Mouse (Mus musculus) hindbrain, embryonic 11.5 days (tissue): ENCODE data around the gene Fcgrt. TPM values are rescaled to one million over a fixed set of nuclear protein-coding genes. Genes with fewer than 3 reads are reported as not detected.
A peak's percentile ranks its signal among the peaks of the same experiment; 100 is the strongest.

Experiments used
- ATAC-seq: fragments of 200-750 bp; cut with Nextera tagmentation; 2 replicates; pipeline ENCODE4 v1.8.0; 2017; ENCODE audit warnings: mild to moderate bottlenecking, moderate TSS enrichment, moderate library complexity; ENCODE audit not compliant: low FRiP score
- DNase-seq: peaks from one replicate; pipeline ENCODE4 v3.0.0-alpha.2; 2015; ENCODE audit warnings: low spot score
- H3K27ac ChIP-seq: fragments of 300-500 bp; sonication (generic); 2 replicates; pipeline ENCODE4 v1.5.1; 2014; ENCODE audit warnings: mild to moderate bottlenecking, low read depth, low read length
- H3K27me3 ChIP-seq: fragments of 300-500 bp; sonication (generic); 2 replicates; pipeline ENCODE4 v1.6.1; 2014; ENCODE audit warnings: mild to moderate bottlenecking, low read length, moderate library complexity, mixed read lengths; ENCODE audit not compliant: control insufficient read depth, insufficient read depth
- H3K36me3 ChIP-seq: fragments of 300-500 bp; sonication (generic); 2 replicates; pipeline ENCODE4 v1.6.1; 2014; ENCODE audit warnings: mild to moderate bottlenecking, low read length, moderate library complexity, mixed read lengths; ENCODE audit not compliant: control insufficient read depth, insufficient read depth
- H3K4me1 ChIP-seq: fragments of 300-500 bp; sonication (generic); replicated peaks from 2 replicates; pipeline ENCODE4 v1.6.1; 2014; ENCODE audit warnings: low read length, mixed read lengths; ENCODE audit not compliant: control insufficient read depth, insufficient read depth
- H3K4me2 ChIP-seq: fragments of 300-500 bp; sonication (generic); replicated peaks from 2 replicates; pipeline ENCODE4 v1.6.1; 2014; ENCODE audit warnings: mild to moderate bottlenecking, low read depth, low read length
- H3K4me3 ChIP-seq: fragments of 300-500 bp; sonication (generic); 2 replicates; pipeline ENCODE4 v1.5.1; 2014; ENCODE audit warnings: low read depth, low read length
- H3K9ac ChIP-seq: fragments of 300-500 bp; sonication (generic); 2 replicates; pipeline ENCODE4 v1.6.1; 2014; ENCODE audit warnings: low read depth, low read length
- H3K9me3 ChIP-seq: fragments of 300-500 bp; sonication (generic); 2 replicates; pipeline ENCODE4 v1.6.1; 2016; ENCODE audit warnings: low read length; ENCODE audit not compliant: control insufficient read depth
- WGBS: fragments of 180-500 bp; shearing (Covaris S2); extraction: QIAGEN DNeasy Blood & Tissue Kit; methylation state at CpG from one replicate; pipeline ENCODE4 v1.1.7; 2014; 5-methylcytosine and 5-hydroxymethylcytosine counted together
- polyA plus RNA-seq: library from polyadenylated mRNA; unstranded; fragments of >200 nt; fragmentation: Nextera tagmentation; extraction: Ambion mirVana; gene quantifications from 2 replicates; pipeline ENCODE4 v1.2.1, GENCODE M21; 2014

The Fcgrt gene
- polyA plus RNA-seq, 1 experiment from 2014 or later: 13.2 TPM

- no peak for DNase-seq
- no peak overlapping the region for H3K4me3 ChIP-seq
- H3K4me2 ChIP-seq: no peak overlapping the region
- H3K27ac ChIP-seq: no peak overlapping the region
- no peak overlapping the region for H3K9ac ChIP-seq
- ATAC-seq: no peak
- H3K27me3 ChIP-seq: no peaks in the 10 kb centered on the region
- WGBS: 92% methylated on average over 14 of the region's 14 CpGs
- no peaks in the 10 kb centered on the region for H3K9me3 ChIP-seq
- H3K4me1 ChIP-seq: no peaks in the 10 kb centered on the region; the same call in 1 of the 2 replicates
- 0 out of 2 replicates have a peak, but pooled peaks cover 2% of the 10 kb centered on the region for H3K36me3 ChIP-seq
These were observed 26.3 kb downstream of the Fcgrt start for GRCm38 (mm10) chr7:45077322-45077721.

DNA sequence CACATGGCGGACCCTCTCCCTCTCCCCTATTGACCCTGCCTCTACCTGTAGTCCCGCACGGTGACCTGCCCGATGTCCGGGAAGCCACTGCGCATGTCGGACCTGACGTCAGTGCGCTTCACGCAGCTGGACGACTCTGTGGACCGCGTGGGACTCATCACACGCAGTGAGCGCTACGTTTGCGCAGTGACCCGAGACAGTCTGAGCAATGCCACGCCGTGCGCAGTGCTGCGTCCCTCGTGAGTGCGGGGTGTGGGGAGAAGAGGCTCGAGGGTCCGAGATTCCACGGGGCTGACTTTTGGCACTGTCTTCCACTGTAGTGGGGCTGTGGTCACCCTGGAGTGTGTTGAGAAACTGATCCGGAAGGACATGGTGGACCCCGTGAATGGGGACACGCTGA is 27.1 kb downstream of the Fcgrt start:
- Histone ChIP-seq H3K36me3 (0 out of 2 replicates have a peak, but pooled peaks cover 2% of the 10 kb centered on the region), H3K4me3 (no peak overlapping the region), H3K4me1 (no peaks in the 10 kb centered on the region; the same call in 1 of the 2 replicates), H3K27ac (no peak overlapping the region), H3K27me3 (no peaks in the 10 kb centered on the region), H3K9me3 (no peaks in the 10 kb centered on the region), H3K9ac (no peak overlapping the region), H3K4me2 (no peak overlapping the region)
- WGBS: 88% methylated on average over 30 of the region's 30 CpGs
- DNase-seq (no peak), ATAC-seq (no peak)

- Histone ChIP-seq H3K36me3 (0 out of 2 replicates have a peak, but pooled peaks cover 2% of the 10 kb centered on the region), H3K27ac (no peak overlapping the region), H3K9me3 (no peaks in the 10 kb centered on the region), H3K4me1 (no peaks in the 10 kb centered on the region; the same call in 1 of the 2 replicates), H3K4me2 (no peak overlapping the region), H3K4me3 (no peak overlapping the region), H3K27me3 (no peaks in the 10 kb centered on the region), H3K9ac (no peak overlapping the region)
- no peak for ATAC-seq
- DNase-seq: no peak
- 84% methylated on average over 4 of the region's 4 CpGs for whole genome bisulfite sequencing
These were observed 28.2 kb downstream of the Fcgrt start for GRCm38 (mm10) chr7:45075405-45075804.

- Histone ChIP-seq H3K27ac (no peak overlapping the region), H3K36me3 (0 out of 2 replicates have a peak, but pooled peaks cover 2% of the 10 kb centered on the region), H3K4me3 (no peak overlapping the region), H3K9ac (no peak overlapping the region), H3K9me3 (no peaks in the 10 kb centered on the region), H3K4me2 (no peak overlapping the region), H3K27me3 (no peaks in the 10 kb centered on the region), H3K4me1 (no peaks in the 10 kb centered on the region)
- 91% methylated on average over 12 of the region's 12 CpGs for WGBS
- no peak for ATAC-seq
- no peak for DNase-seq
These were observed 29.7 kb downstream of the Fcgrt start for GRCm38 (mm10) chr7:45073949-45074348.

DNA sequence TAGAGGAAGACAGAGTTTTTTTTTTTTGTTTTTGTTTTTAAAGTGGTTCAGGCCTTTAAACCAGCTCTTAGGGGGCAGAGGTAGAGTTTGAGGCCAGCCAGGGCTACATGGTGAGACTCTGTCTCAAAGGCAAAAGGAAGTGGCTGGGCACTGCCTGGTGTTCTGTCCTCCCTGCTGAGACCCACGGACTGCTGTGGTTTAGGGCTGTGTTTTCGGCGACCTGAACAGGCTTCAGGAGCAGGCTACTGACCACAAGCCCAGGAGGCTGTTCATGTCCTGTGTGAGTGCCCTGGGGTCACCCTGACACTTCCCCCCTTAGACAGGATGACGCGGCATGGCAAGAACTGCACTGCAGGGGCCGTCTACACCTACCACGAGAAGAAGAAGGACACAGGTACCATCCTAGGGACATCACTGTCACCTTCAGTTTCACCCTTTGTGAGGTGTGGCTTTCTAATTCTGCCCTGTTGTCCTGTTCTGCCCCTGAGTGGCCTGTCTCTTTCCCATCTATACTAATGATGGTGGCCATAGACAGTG is 30.4 kb downstream of the Fcgrt start:
- H3K27ac ChIP-seq: no peak overlapping the region
- WGBS: 79% methylated on average over 7 of the region's 7 CpGs
- no peak overlapping the region for H3K9ac ChIP-seq
- H3K4me3 ChIP-seq: no peak overlapping the region
- no peak overlapping the region for H3K4me2 ChIP-seq
- ATAC-seq: no peak
- DNase-seq: no peak
- 0 out of 2 replicates have a peak, but pooled peaks cover 2% of the 10 kb centered on the region for H3K36me3 ChIP-seq
- no peaks in the 10 kb centered on the region for H3K4me1 ChIP-seq
- no peaks in the 10 kb centered on the region for H3K9me3 ChIP-seq
- no peaks in the 10 kb centered on the region for H3K27me3 ChIP-seq

GRCm38 (mm10) chr7:45072230-45072629 is 31.4 kb downstream of the Fcgrt start:
- WGBS: 81% methylated on average over 2 of the region's 2 CpGs
- Histone ChIP-seq H3K4me2 (no peak overlapping the region), H3K36me3 (0 out of 2 replicates have a peak, but pooled peaks cover 2% of the 10 kb centered on the region), H3K4me3 (no peak overlapping the region), H3K27ac (no peak overlapping the region), H3K9ac (no peak overlapping the region), H3K9me3 (no peaks in the 10 kb centered on the region), H3K27me3 (no peaks in the 10 kb centered on the region), H3K4me1 (no peaks in the 10 kb centered on the region)
- ATAC-seq (no peak), DNase-seq (peak; percentile 27)

DNA sequence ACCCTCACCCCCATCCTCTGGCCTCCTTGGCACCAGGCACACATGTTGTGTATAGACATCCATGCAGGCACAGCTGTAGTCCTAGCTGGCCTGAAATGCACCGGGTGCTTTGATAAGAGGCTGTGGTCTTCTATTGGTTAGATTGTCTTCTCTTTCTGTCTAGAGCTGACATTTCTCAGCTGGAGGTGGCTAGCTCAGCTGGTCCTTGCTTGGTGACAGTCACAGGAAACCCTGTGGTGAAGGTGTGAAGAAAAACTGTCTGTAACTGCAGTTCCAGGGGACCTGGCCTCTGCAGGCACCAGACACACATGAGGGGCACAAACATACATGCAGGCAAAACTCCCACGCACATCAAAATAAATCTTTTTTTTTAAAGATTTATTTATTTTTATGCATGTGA is 34.0 kb downstream of the Fcgrt start:
- H3K4me2 ChIP-seq: no peak overlapping the region
- no peak overlapping the region for H3K4me3 ChIP-seq
- no peaks in the 10 kb centered on the region for H3K4me1 ChIP-seq
- DNase-seq: no peak
- H3K9ac ChIP-seq: no peak overlapping the region
- no peaks in the 10 kb centered on the region for H3K9me3 ChIP-seq
- H3K36me3 ChIP-seq: no peaks in the 10 kb centered on the region
- no peak for ATAC-seq
- no peaks in the 10 kb centered on the region for H3K27me3 ChIP-seq
- 92% methylated on average over 2 of the region's 2 CpGs for WGBS
- H3K27ac ChIP-seq: no peak overlapping the region

DNA sequence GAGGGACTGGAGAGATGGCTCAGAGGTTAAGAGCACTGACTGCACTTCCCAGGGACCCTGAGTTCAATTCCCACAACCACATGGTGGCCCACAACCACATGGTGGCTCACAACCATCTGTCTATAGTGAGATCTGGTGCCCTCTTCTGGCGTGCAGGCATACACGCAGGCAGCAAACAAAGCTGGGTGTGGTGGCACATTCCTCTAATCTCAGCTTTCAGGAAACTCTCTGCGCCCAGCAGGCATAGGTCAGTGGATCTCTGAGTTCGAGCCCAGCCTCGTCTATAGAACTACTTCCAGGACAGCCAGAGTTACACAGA is 35.7 kb downstream of the Fcgrt start:
- WGBS: 29% methylated on average over 5 of the region's 5 CpGs
- ATAC-seq (no peak), DNase-seq (peak; percentile 59)
- Histone ChIP-seq H3K4me1 (no peaks in the 10 kb centered on the region), H3K4me3 (no peak overlapping the region), H3K4me2 (no peak overlapping the region), H3K36me3 (no peaks in the 10 kb centered on the region), H3K27ac (no peak overlapping the region), H3K9ac (no peak overlapping the region), H3K9me3 (no peaks in the 10 kb centered on the region), H3K27me3 (no peaks in the 10 kb centered on the region)

GRCm38 (mm10) chr7:45067190-45067999 is 36.3 kb downstream of the Fcgrt start:
- 79% methylated on average over 4 of the region's 4 CpGs for WGBS
- no peak overlapping the region for H3K4me3 ChIP-seq
- H3K4me1 ChIP-seq: no peaks in the 10 kb centered on the region
- ATAC-seq: no peak
- H3K9me3 ChIP-seq: no peaks in the 10 kb centered on the region
- H3K4me2 ChIP-seq: no peak overlapping the region
- H3K27ac ChIP-seq: no peak overlapping the region
- no peaks in the 10 kb centered on the region for H3K27me3 ChIP-seq
- DNase-seq: no peak
- no peaks in the 10 kb centered on the region for H3K36me3 ChIP-seq
- H3K9ac ChIP-seq: no peak overlapping the region
